Mouse (Mus musculus): Measurements from ENCODE around the gene Rbck1. TPM values are rescaled to one million over a fixed set of nuclear protein-coding genes. Genes with fewer than 3 reads are reported as not detected.
"Not testable (repeated sequence)": the region's sequence is repeated elsewhere in the genome, so short reads cannot be mapped to it uniquely, and the experiment has no call there.

Rbck1 gene
- polyA plus RNA-seq, 1 experiment from 2014 or later = 99.8 TPM

GRCm38 (mm10) chr2:152293727-152294475 lies 38.6 kb downstream of the Rbck1 start, which contains the start of gene Tbc1d20:
Tbc1d20 (plus strand) TSS chr2:152293828.
- peak; percentile 98 for ATAC-seq (ENCODE audit: low FRiP score)
- H3K27ac ChIP-seq (replicated peaks) = peak within 1 kb of the TSS; percentile 88
- no peaks in the 10 kb centered on the region for H3K36me3 ChIP-seq
- no peaks in the 10 kb centered on the region for H3K27me3 ChIP-seq (replicated peaks)
- H3K4me2 ChIP-seq = peak within 1 kb of the TSS; percentile 70
- peak within 1 kb of the TSS; percentile 97 for H3K4me3 ChIP-seq (replicated peaks)
- no peaks in the 10 kb centered on the region for H3K9me3 ChIP-seq (replicated peaks)
- H3K4me1 ChIP-seq = peaks cover 28% of the 10 kb centered on the region
- under 1% methylated on average over 66 of the region's 70 CpGs for WGBS
- peak within 1 kb of the TSS; percentile 100 for H3K9ac ChIP-seq (replicated peaks)

GRCm38 (mm10) chr2:152293179-152293726 lies 39.2 kb downstream of the Rbck1 start:
- Histone ChIP-seq H3K4me2 (peak overlapping the region; percentile 70), H3K9me3 (replicated peaks) (no peaks in the 10 kb centered on the region), H3K4me3 (replicated peaks) (peak overlapping the region; percentile 97), H3K27me3 (replicated peaks) (no peaks in the 10 kb centered on the region), H3K9ac (replicated peaks) (peak overlapping the region; percentile 100), H3K36me3 (no peaks in the 10 kb centered on the region; the same call in 1 of the 2 replicates), H3K27ac (replicated peaks) (peak overlapping the region; percentile 63), H3K4me1 (peaks cover 28% of the 10 kb centered on the region)
- under 1% methylated on average over 15 of the region's 15 CpGs for WGBS
- ATAC-seq (ENCODE audit: low FRiP score) = peak; percentile 62

- WGBS = 63% methylated on average over 2 of the region's 2 CpGs
- Histone ChIP-seq H3K27ac (replicated peaks) (no peak overlapping the region), H3K9ac (replicated peaks) (no peak overlapping the region), H3K27me3 (replicated peaks) (no peaks in the 10 kb centered on the region), H3K4me2 (no peak overlapping the region), H3K4me1 (peaks cover 24% of the 10 kb centered on the region), H3K4me3 (replicated peaks) (no peak overlapping the region), H3K9me3 (replicated peaks) (no peaks in the 10 kb centered on the region), H3K36me3 (no peaks in the 10 kb centered on the region; the same call in 1 of the 2 replicates)
- no peak for ATAC-seq (ENCODE audit: low FRiP score)
Measured at GRCm38 (mm10) chr2:152292475-152292874, 40.0 kb downstream of the Rbck1 start.

- 89% methylated on average over 2 of the region's 2 CpGs for WGBS
Measured at GRCm38 (mm10) chr2:152289623-152290022, 42.8 kb downstream of the Rbck1 start.

GRCm38 (mm10) chr2:152288046-152288445 lies 44.4 kb downstream of the Rbck1 start:
- Histone ChIP-seq H3K9me3 (replicated peaks) (no peaks in the 10 kb centered on the region), H3K27me3 (replicated peaks) (no peaks in the 10 kb centered on the region), H3K27ac (replicated peaks) (no peak overlapping the region), H3K4me2 (no peak overlapping the region), H3K36me3 (peaks cover 37% of the 10 kb centered on the region), H3K9ac (replicated peaks) (no peak overlapping the region), H3K4me1 (peaks cover 1% of the 10 kb centered on the region), H3K4me3 (replicated peaks) (no peak overlapping the region)
- ATAC-seq (ENCODE audit: low FRiP score) = no peak
- 85% methylated on average over 8 of the region's 8 CpGs for WGBS

More at GRCm38 (mm10) chr2:152289623-152290022, 42.8 kb downstream of the Rbck1 start:
- H3K36me3 ChIP-seq = peaks cover 21% of the 10 kb centered on the region
- not testable (repeated sequence) for H3K27ac ChIP-seq (replicated peaks); H3K4me3 ChIP-seq (replicated peaks); ATAC-seq (ENCODE audit: low FRiP score); H3K9ac ChIP-seq (replicated peaks); H3K27me3 ChIP-seq (replicated peaks); H3K4me1 ChIP-seq; H3K9me3 ChIP-seq (replicated peaks); H3K4me2 ChIP-seq

- no peak overlapping the region for H3K4me2 ChIP-seq
- H3K4me1 ChIP-seq = no peaks in the 10 kb centered on the region
- H3K27me3 ChIP-seq (replicated peaks) = no peaks in the 10 kb centered on the region
- peaks cover 41% of the 10 kb centered on the region for H3K36me3 ChIP-seq
- no peak overlapping the region for H3K4me3 ChIP-seq (replicated peaks)
- 94% methylated on average over 5 of the region's 5 CpGs for WGBS
- H3K27ac ChIP-seq (replicated peaks) = no peak overlapping the region
- no peak overlapping the region for H3K9ac ChIP-seq (replicated peaks)
- H3K9me3 ChIP-seq (replicated peaks) = no peaks in the 10 kb centered on the region
- no peak for ATAC-seq (ENCODE audit: low FRiP score)
Measured at GRCm38 (mm10) chr2:152287560-152287959, 44.9 kb downstream of the Rbck1 start.

GRCm38 (mm10) chr2:152281407-152281806 lies 51.0 kb downstream of the Rbck1 start:
- H3K27ac ChIP-seq (replicated peaks) = no peak overlapping the region
- H3K4me1 ChIP-seq = no peaks in the 10 kb centered on the region
- H3K4me2 ChIP-seq = no peak overlapping the region
- no peak overlapping the region for H3K9ac ChIP-seq (replicated peaks)
- no peak for ATAC-seq (ENCODE audit: low FRiP score)
- peaks cover 66% of the 10 kb centered on the region for H3K36me3 ChIP-seq
- no peak overlapping the region for H3K4me3 ChIP-seq (replicated peaks)
- 92% methylated on average over 3 of the region's 3 CpGs for WGBS
- H3K9me3 ChIP-seq (replicated peaks) = no peaks in the 10 kb centered on the region
- H3K27me3 ChIP-seq (replicated peaks) = no peaks in the 10 kb centered on the region

GRCm38 (mm10) chr2:152273639-152274038 lies 58.8 kb downstream of the Rbck1 start:
- Histone ChIP-seq H3K27me3 (replicated peaks) (no peaks in the 10 kb centered on the region), H3K4me2 (no peak overlapping the region), H3K9ac (replicated peaks) (no peak overlapping the region), H3K4me3 (replicated peaks) (no peak overlapping the region), H3K36me3 (peaks cover 60% of the 10 kb centered on the region), H3K4me1 (no peaks in the 10 kb centered on the region), H3K9me3 (replicated peaks) (no peaks in the 10 kb centered on the region), H3K27ac (replicated peaks) (no peak overlapping the region)
- 85% methylated on average over 2 of the region's 2 CpGs for WGBS
- ATAC-seq (ENCODE audit: low FRiP score) = no peak

Other genes starting within 250 kb of the Rbck1 start
- gene Srxn1, start 227.1 kb downstream of the Rbck1 start, polyA plus RNA-seq (2015; fragmentation: Nextera tagmentation; extraction: Ambion mirVana) = 25.8 and 27.7 TPM in 2 replicates
- 2.1 and 4.0 TPM in 2 replicates for gene Tcf15, start 189.1 kb downstream of the Rbck1 start, polyA plus RNA-seq (2015; fragmentation: Nextera tagmentation; extraction: Ambion mirVana)
- gene Csnk2a1, start 105.8 kb downstream of the Rbck1 start, polyA plus RNA-seq (2015; fragmentation: Nextera tagmentation; extraction: Ambion mirVana) = 99.6 and 106 TPM in 2 replicates
- 30.1 and 34.0 TPM in 2 replicates for gene Tbc1d20, start 38.8 kb downstream of the Rbck1 start, polyA plus RNA-seq (2015; fragmentation: Nextera tagmentation; extraction: Ambion mirVana)
- 1.8 and 1.9 TPM in 2 replicates for gene Trib3, start 11.4 kb upstream of the Rbck1 start, polyA plus RNA-seq (2015; fragmentation: Nextera tagmentation; extraction: Ambion mirVana)
- 50.9 and 60.3 TPM in 2 replicates for gene Nrsn2, start 44.0 kb upstream of the Rbck1 start, polyA plus RNA-seq (2015; fragmentation: Nextera tagmentation; extraction: Ambion mirVana)
- 10.1 and 12.1 TPM in 2 replicates for gene Sox12, start 65.4 kb upstream of the Rbck1 start, polyA plus RNA-seq (2015; fragmentation: Nextera tagmentation; extraction: Ambion mirVana)
- gene Zcchc3, start 82.4 kb upstream of the Rbck1 start, polyA plus RNA-seq (2015; fragmentation: Nextera tagmentation; extraction: Ambion mirVana) = 17.5 and 18.7 TPM in 2 replicates
- gene 6820408C15Rik, start 82.9 kb upstream of the Rbck1 start, polyA plus RNA-seq (2015; fragmentation: Nextera tagmentation; extraction: Ambion mirVana) = 1.2 and 1.5 TPM in 2 replicates
- not detected in 2 replicates for gene Defb23, start 132.0 kb upstream of the Rbck1 start, polyA plus RNA-seq (2015; fragmentation: Nextera tagmentation; extraction: Ambion mirVana)
- gene Defb20, start 144.4 kb upstream of the Rbck1 start, polyA plus RNA-seq (2015; fragmentation: Nextera tagmentation; extraction: Ambion mirVana) = not detected in 2 replicates
- not detected in 2 replicates for gene Defb22, start 157.5 kb upstream of the Rbck1 start, polyA plus RNA-seq (2015; fragmentation: Nextera tagmentation; extraction: Ambion mirVana)
- gene Defb26, start 179.0 kb upstream of the Rbck1 start, polyA plus RNA-seq (2015; fragmentation: Nextera tagmentation; extraction: Ambion mirVana) = not detected in 2 replicates
- gene Defb28, start 185.6 kb upstream of the Rbck1 start, polyA plus RNA-seq (2015; fragmentation: Nextera tagmentation; extraction: Ambion mirVana) = not detected in 2 replicates
- not detected in 2 replicates for gene Defb29, start 207.4 kb upstream of the Rbck1 start, polyA plus RNA-seq (2015; fragmentation: Nextera tagmentation; extraction: Ambion mirVana)
- not detected in 2 replicates for gene Gm17416, start 236.7 kb upstream of the Rbck1 start, polyA plus RNA-seq (2015; fragmentation: Nextera tagmentation; extraction: Ambion mirVana)
- gene Defb21, start 240.1 kb upstream of the Rbck1 start, polyA plus RNA-seq (2015; fragmentation: Nextera tagmentation; extraction: Ambion mirVana) = not detected in 2 replicates
- not detected in 2 replicates for gene Defb19, start 247.7 kb upstream of the Rbck1 start, polyA plus RNA-seq (2015; fragmentation: Nextera tagmentation; extraction: Ambion mirVana)